Mouse (Mus musculus) limb, embryonic 15.5 days (tissue): ENCODE measurements around the gene Pdcd6ip. TPM values are rescaled to one million over a fixed set of nuclear protein-coding genes. Genes with fewer than 3 reads are reported as not detected.
A peak's percentile ranks its signal among the peaks of the same experiment; 100 is the strongest.

Experiments used
- ATAC-seq: fragments of 200-750 bp; cut with Nextera tagmentation; 2 replicates; pipeline ENCODE4 v1.8.0; 2017; ENCODE audit warnings: low read depth, moderate TSS enrichment; ENCODE audit not compliant: insufficient number of reproducible peaks, low FRiP score, low TSS enrichment
- H3K27ac ChIP-seq: fragments of 300-500 bp; sonication (generic); 2 replicates; pipeline ENCODE4 v1.5.1; 2015; ENCODE audit warnings: moderate library complexity, mild to moderate bottlenecking, inconsistent platforms
- H3K27me3 ChIP-seq: fragments of 300-500 bp; sonication (generic); 2 replicates; pipeline ENCODE4 v1.6.1; 2015; ENCODE audit warnings: inconsistent platforms
- H3K36me3 ChIP-seq: fragments of 300-500 bp; sonication (generic); 2 replicates; pipeline ENCODE4 v1.6.1; 2015; ENCODE audit warnings: inconsistent platforms
- H3K4me1 ChIP-seq: fragments of 300-500 bp; sonication (generic); 2 replicates; pipeline ENCODE4 v1.6.1; 2015; ENCODE audit warnings: inconsistent platforms
- H3K4me2 ChIP-seq: fragments of 300-500 bp; sonication (generic); 2 replicates; pipeline ENCODE4 v1.6.1; 2015; ENCODE audit warnings: mild to moderate bottlenecking, inconsistent platforms
- H3K4me3 ChIP-seq: fragments of 300-500 bp; sonication (generic); 2 replicates; pipeline ENCODE4 v1.5.1; 2015; ENCODE audit warnings: mild to moderate bottlenecking, inconsistent platforms
- H3K9ac ChIP-seq: fragments of 300-500 bp; sonication (generic); 2 replicates; pipeline ENCODE4 v1.6.1; 2015; ENCODE audit warnings: inconsistent platforms
- H3K9me3 ChIP-seq: fragments of 300-500 bp; sonication (generic); 2 replicates; pipeline ENCODE4 v1.6.1; 2016; ENCODE audit warnings: inconsistent platforms
- WGBS: fragments of 180-500 bp; shearing (Covaris S2); methylation state at CpG from one replicate; pipeline ENCODE4 v1.1.7; 2015; 5-methylcytosine and 5-hydroxymethylcytosine counted together
- polyA plus RNA-seq: library from polyadenylated mRNA; unstranded; fragments of >200 nt; fragmentation: Nextera tagmentation; extraction: Ambion mirVana; gene quantifications from 2 replicates; pipeline ENCODE4 v1.2.1, GENCODE M21; 2015

Gene Pdcd6ip
- polyA plus RNA-seq, 1 experiment from 2014 or later: 82.8 TPM

DNA sequence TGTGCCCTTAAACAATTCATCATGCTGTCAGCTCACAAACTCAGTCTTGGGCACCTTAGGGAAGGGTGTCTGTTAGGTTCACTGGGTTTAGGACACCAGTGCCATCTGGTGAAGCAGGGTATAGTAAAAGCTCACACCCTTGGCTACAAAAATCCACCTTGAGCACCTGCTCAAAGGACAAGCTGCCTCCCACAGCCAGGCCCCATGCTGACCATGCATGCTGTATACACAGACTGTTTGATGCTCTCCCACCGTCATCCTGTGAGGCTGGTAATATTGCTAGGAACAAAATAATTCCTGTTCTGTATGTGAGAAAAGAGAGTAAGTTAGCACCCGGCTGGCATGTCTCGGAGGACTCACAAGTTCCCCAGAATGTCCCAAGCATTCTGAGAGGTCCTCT, 64.0 kb downstream of the Pdcd6ip start:
- ATAC-seq: no peak
- 64% methylated on average over 3 of the region's 3 CpGs for WGBS
- no peak overlapping the region for H3K27ac ChIP-seq

GRCm38 (mm10) chr9:113643669-113644068, 64.4 kb downstream of the Pdcd6ip start:
- WGBS: 34% methylated on average over 15 of the region's 15 CpGs
- peak; percentile 48; the same call in 1 of the 2 replicates for ATAC-seq

More for the DNA sequence above, 64.0 kb downstream of the Pdcd6ip start:
- no peaks in the 10 kb centered on the region for H3K27me3 ChIP-seq
- H3K4me1 ChIP-seq: peaks cover 6% of the 10 kb centered on the region; the same call in 1 of the 2 replicates
- H3K9ac ChIP-seq: no peak overlapping the region
- H3K4me3 ChIP-seq: no peak overlapping the region
- H3K4me2 ChIP-seq: no peak overlapping the region
- H3K36me3 ChIP-seq: no peaks in the 10 kb centered on the region
- H3K9me3 ChIP-seq: no peaks in the 10 kb centered on the region

GRCm38 (mm10) chr9:113634986-113635385, 73.1 kb downstream of the Pdcd6ip start:
- Histone ChIP-seq H3K27ac (no peak overlapping the region), H3K4me1 (peaks cover 3% of the 10 kb centered on the region; the same call in 1 of the 2 replicates), H3K27me3 (peaks cover 6% of the 10 kb centered on the region), H3K36me3 (no peaks in the 10 kb centered on the region), H3K4me2 (no peak overlapping the region), H3K4me3 (no peak overlapping the region), H3K9ac (no peak overlapping the region), H3K9me3 (no peaks in the 10 kb centered on the region)
- no peak for ATAC-seq
- 15% methylated on average over 7 of the region's 7 CpGs for WGBS

More at GRCm38 (mm10) chr9:113643669-113644068, 64.4 kb downstream of the Pdcd6ip start:
- no peaks in the 10 kb centered on the region for H3K9me3 ChIP-seq
- H3K27me3 ChIP-seq: no peaks in the 10 kb centered on the region
- H3K4me2 ChIP-seq: no peak overlapping the region
- H3K36me3 ChIP-seq: no peaks in the 10 kb centered on the region
- no peak overlapping the region for H3K9ac ChIP-seq
- H3K27ac ChIP-seq: no peak overlapping the region
- no peak overlapping the region for H3K4me3 ChIP-seq
- H3K4me1 ChIP-seq: peaks cover 6% of the 10 kb centered on the region; the same call in 1 of the 2 replicates

GRCm38 (mm10) chr9:113633168-113633744, 74.8 kb downstream of the Pdcd6ip start:
- no peak for ATAC-seq
- H3K4me3 ChIP-seq: no peak overlapping the region

GRCm38 (mm10) chr9:113632350-113633043, 75.6 kb downstream of the Pdcd6ip start:
- Histone ChIP-seq H3K4me3 (no peak overlapping the region), H3K4me2 (no peak overlapping the region), H3K9me3 (no peaks in the 10 kb centered on the region), H3K36me3 (no peaks in the 10 kb centered on the region), H3K4me1 (peaks cover 3% of the 10 kb centered on the region; the same call in 1 of the 2 replicates), H3K27me3 (peaks cover 6% of the 10 kb centered on the region), H3K27ac (no peak overlapping the region), H3K9ac (no peak overlapping the region)
- 61% methylated on average over 9 of the region's 9 CpGs for WGBS
- ATAC-seq: no peak

More at GRCm38 (mm10) chr9:113633168-113633744, 74.8 kb downstream of the Pdcd6ip start:
- 61% methylated on average over 8 of the region's 8 CpGs for WGBS
- H3K36me3 ChIP-seq: no peaks in the 10 kb centered on the region
- H3K4me2 ChIP-seq: no peak overlapping the region
- H3K27me3 ChIP-seq: peaks cover 6% of the 10 kb centered on the region
- H3K9me3 ChIP-seq: no peaks in the 10 kb centered on the region
- peaks cover 3% of the 10 kb centered on the region; the same call in 1 of the 2 replicates for H3K4me1 ChIP-seq
- 0 out of 2 replicates have a peak overlapping the region, but pooled peaks have one; percentile 1 for H3K27ac ChIP-seq
- H3K9ac ChIP-seq: no peak overlapping the region

DNA sequence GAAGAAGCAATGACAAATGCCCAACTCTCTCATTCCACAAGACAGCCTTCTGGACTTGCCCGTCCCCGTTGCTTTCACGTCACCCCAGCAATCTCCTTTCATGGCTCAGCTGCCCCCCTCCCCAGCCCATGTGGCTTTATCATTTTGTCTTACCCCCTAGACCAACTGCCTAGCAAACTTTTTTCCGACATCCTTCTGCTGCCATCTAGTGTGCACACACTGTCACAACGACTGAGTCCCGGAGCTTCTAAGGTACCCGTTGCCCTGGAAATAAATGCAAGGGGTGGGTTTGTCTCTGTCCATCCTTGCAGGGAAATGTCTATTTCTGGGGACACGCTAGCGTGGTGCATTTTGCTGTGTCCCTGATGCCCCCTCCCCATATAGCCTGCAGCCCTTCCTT, 78.4 kb downstream of the Pdcd6ip start:
- Histone ChIP-seq H3K4me1 (no peaks in the 10 kb centered on the region; the same call in 1 of the 2 replicates), H3K9ac (no peak overlapping the region), H3K4me3 (no peak overlapping the region), H3K27ac (no peak overlapping the region), H3K36me3 (no peaks in the 10 kb centered on the region), H3K4me2 (no peak overlapping the region), H3K27me3 (peaks cover 6% of the 10 kb centered on the region), H3K9me3 (no peaks in the 10 kb centered on the region)
- no peak for ATAC-seq
- WGBS: 6% methylated on average over 9 of the region's 9 CpGs

- no peaks in the 10 kb centered on the region for H3K9me3 ChIP-seq
- ATAC-seq: no peak
- no peak overlapping the region for H3K9ac ChIP-seq
- peaks cover 6% of the 10 kb centered on the region for H3K27me3 ChIP-seq
- no peaks in the 10 kb centered on the region for H3K4me1 ChIP-seq
- H3K27ac ChIP-seq: no peak overlapping the region
- H3K4me3 ChIP-seq: no peak overlapping the region
- no peaks in the 10 kb centered on the region for H3K36me3 ChIP-seq
- 80% methylated on average over 11 of the region's 11 CpGs for WGBS
- no peak overlapping the region for H3K4me2 ChIP-seq
Measured at GRCm38 (mm10) chr9:113629191-113629590, 78.9 kb downstream of the Pdcd6ip start.

DNA sequence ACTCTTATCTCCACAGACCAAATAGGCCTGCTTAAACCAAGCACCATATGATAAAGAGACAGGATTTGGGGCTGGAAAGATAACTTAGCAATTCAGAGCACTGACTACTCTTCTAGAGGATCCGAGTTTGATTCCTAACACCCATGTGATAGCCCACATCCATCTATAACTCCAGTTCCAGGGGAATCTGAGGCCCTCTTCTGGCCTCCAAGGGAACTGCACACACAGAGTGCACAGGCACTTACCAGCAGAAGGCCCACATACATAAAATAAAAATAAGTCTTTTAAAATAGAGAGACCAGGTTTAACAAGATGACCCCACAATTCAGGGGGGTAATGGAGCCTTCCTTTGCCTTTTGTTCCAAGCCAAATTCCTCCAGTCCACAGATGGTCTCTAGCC, 79.3 kb downstream of the Pdcd6ip start:
- WGBS: 92% methylated on average over 1 of the region's 1 CpGs
- no peaks in the 10 kb centered on the region for H3K4me1 ChIP-seq

GRCm38 (mm10) chr9:113626730-113627129, 81.3 kb downstream of the Pdcd6ip start:
- no peak overlapping the region for H3K4me2 ChIP-seq

More for the DNA sequence above, 79.3 kb downstream of the Pdcd6ip start:
- Histone ChIP-seq H3K36me3 (no peaks in the 10 kb centered on the region), H3K27me3 (peaks cover 6% of the 10 kb centered on the region), H3K4me3 (no peak overlapping the region), H3K9me3 (no peaks in the 10 kb centered on the region), H3K9ac (no peak overlapping the region), H3K27ac (no peak overlapping the region), H3K4me2 (no peak overlapping the region)
- ATAC-seq: no peak

DNA sequence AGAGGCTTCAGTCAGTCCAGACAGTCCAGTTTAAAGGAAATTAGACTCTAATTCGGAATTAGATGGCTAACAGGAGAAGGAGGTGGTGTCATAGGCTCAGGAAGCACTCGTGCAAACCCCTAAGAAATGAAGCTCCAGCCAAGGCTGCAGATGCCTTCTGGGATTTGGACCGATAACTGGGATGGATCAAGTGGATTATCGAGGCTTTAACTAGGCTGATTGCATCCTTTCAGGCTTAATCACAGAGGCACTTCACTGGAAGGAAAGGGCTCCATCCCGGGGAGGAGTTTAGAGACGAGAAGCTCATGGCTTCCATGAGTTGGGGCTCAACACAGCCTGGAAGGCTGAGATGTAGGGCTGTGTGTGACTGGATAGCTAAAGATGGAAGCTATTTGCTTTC, 84.0 kb downstream of the Pdcd6ip start:
- ATAC-seq: no peak
- Histone ChIP-seq H3K27me3 (no peaks in the 10 kb centered on the region), H3K36me3 (no peaks in the 10 kb centered on the region), H3K9ac (no peak overlapping the region), H3K4me3 (no peak overlapping the region), H3K27ac (no peak overlapping the region), H3K4me2 (no peak overlapping the region), H3K9me3 (no peaks in the 10 kb centered on the region), H3K4me1 (no peaks in the 10 kb centered on the region)
- 68% methylated on average over 6 of the region's 6 CpGs for WGBS

More at GRCm38 (mm10) chr9:113626730-113627129, 81.3 kb downstream of the Pdcd6ip start:
- no peaks in the 10 kb centered on the region for H3K9me3 ChIP-seq
- H3K9ac ChIP-seq: no peak overlapping the region
- ATAC-seq: no peak
- peaks cover 6% of the 10 kb centered on the region for H3K27me3 ChIP-seq
- no peak overlapping the region for H3K4me3 ChIP-seq
- H3K27ac ChIP-seq: no peak overlapping the region
- no peaks in the 10 kb centered on the region for H3K36me3 ChIP-seq
- 85% methylated on average over 10 of the region's 10 CpGs for WGBS
- H3K4me1 ChIP-seq: no peaks in the 10 kb centered on the region

GRCm38 (mm10) chr9:113617081-113617480, 91.0 kb downstream of the Pdcd6ip start:
- WGBS: 88% methylated on average over 6 of the region's 6 CpGs
- Histone ChIP-seq H3K4me3 (no peak overlapping the region), H3K9me3 (no peaks in the 10 kb centered on the region), H3K4me1 (no peaks in the 10 kb centered on the region), H3K36me3 (no peaks in the 10 kb centered on the region), H3K27me3 (no peaks in the 10 kb centered on the region), H3K27ac (no peak overlapping the region), H3K4me2 (no peak overlapping the region), H3K9ac (no peak overlapping the region)
- ATAC-seq: no peak

GRCm38 (mm10) chr9:113610776-113611175, 97.3 kb downstream of the Pdcd6ip start:
- H3K4me1 ChIP-seq: no peaks in the 10 kb centered on the region
- H3K4me3 ChIP-seq: no peak overlapping the region
- H3K27me3 ChIP-seq: no peaks in the 10 kb centered on the region
- ATAC-seq: no peak
- H3K9ac ChIP-seq: no peak overlapping the region
- H3K36me3 ChIP-seq: no peaks in the 10 kb centered on the region
- H3K4me2 ChIP-seq: no peak overlapping the region
- H3K9me3 ChIP-seq: no peaks in the 10 kb centered on the region
- whole genome bisulfite sequencing: 26% methylated on average over 7 of the region's 7 CpGs
- H3K27ac ChIP-seq: no peak overlapping the region
